Mouse (Mus musculus): ENCODE measurements around the gene Srms. TPM values are rescaled to one million over a fixed set of nuclear protein-coding genes. Genes with fewer than 3 reads are reported as not detected.

Gene Srms
- polyA plus RNA-seq, 1 experiment from 2014 or later, result 0.15 TPM

GRCm38 (mm10) chr2:181157716-181158302, 55.2 kb downstream of the Srms start:
- Histone ChIP-seq H3K4me1 (peaks cover 30% of the 10 kb centered on the region), H3K27me3 (peaks cover 45% of the 10 kb centered on the region), H3K9me3 (no peaks in the 10 kb centered on the region), H3K36me3 (no peaks in the 10 kb centered on the region), H3K4me3 (no peak overlapping the region), H3K9ac (replicated peaks) (no peak overlapping the region), H3K4me2 (replicated peaks) (no peak overlapping the region), H3K27ac (replicated peaks) (no peak overlapping the region)
- 80% methylated on average over 6 of the region's 6 CpGs for WGBS
- no peak for ATAC-seq (ENCODE audit: low FRiP score, low read depth)

DNA sequence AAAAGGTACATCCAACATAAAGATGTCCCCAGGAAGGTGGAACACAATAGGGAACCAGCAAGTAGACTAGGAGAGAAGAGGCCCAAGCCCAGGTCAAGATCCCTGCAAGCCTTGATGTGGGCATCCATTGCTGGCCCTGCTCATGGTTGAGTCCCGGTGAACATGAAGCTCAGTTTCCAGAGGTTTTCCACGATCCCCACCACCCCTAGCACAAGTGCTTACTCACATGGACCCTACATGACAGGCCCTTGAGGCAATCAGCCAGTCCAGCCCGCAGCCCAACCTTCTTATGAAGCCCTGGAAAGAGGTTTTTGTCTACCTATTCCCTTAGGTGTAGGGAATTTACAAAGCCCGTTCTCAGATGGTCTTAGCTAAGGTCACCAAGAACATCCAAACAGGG, 55.8 kb downstream of the Srms start:
- Histone ChIP-seq H3K9me3 (no peaks in the 10 kb centered on the region), H3K4me1 (peaks cover 30% of the 10 kb centered on the region), H3K36me3 (no peaks in the 10 kb centered on the region), H3K4me2 (replicated peaks) (peak overlapping the region; percentile 63), H3K9ac (replicated peaks) (peak overlapping the region; percentile 58; the same call in 1 of the 2 replicates), H3K27ac (replicated peaks) (peak overlapping the region; percentile 83), H3K27me3 (peaks cover 46% of the 10 kb centered on the region), H3K4me3 (peak overlapping the region; percentile 46)
- WGBS, result 78% methylated on average over 4 of the region's 4 CpGs
- no peak for ATAC-seq (ENCODE audit: low FRiP score, low read depth)

DNA sequence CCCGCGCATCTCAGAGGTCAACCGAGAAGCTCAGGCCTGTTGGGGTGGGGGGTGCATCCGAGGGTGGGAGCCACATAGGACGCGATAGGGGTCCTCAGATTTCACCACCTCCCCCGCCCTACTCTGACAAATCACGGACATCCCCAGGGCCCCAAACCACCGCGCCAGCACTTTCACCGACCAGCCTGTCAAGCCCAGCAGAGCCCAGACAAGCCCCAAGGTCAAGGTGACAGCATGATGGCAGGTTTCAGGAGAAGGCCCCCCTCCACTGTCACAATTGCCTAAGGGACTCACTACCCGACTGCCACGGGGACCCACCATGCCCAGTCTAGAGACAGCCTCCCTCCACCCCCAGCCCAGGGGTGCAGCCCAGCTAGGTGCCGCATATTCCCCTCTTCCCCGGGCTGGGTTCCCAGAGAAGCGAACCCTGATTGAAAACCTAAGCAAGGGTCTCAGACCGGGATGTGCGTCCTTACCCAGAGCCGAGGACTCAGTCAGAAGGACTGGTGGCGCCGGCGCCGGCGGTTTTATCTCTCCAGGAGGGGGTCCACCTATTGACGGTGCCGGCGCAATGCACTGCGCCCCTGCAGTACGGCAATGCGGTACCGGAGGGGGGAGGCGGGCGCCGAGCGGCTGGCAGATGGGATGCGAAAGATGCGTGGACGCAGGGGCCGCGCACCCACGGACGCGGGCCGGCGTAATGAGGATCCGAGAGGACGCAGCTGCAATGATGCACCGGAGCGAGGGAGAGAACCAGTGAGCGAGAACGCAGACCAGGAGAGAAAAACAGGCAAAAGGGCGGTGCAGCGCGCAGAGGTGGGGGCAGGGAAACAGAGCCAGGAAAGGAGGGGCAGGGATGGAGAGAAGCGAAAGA, 56.5 kb downstream of the Srms start, which contains the start of gene Eef1a2:
Gene Eef1a2, minus strand, starts transcription at position 767 of the 874 bp plus-strand sequence.
- peaks cover 46% of the 10 kb centered on the region for H3K27me3 ChIP-seq
- 3% methylated on average over 55 of the region's 55 CpGs for WGBS

GRCm38 (mm10) chr2:181155801-181156200, 57.2 kb downstream of the Srms start:
- 64% methylated on average over 4 of the region's 4 CpGs for WGBS
- Histone ChIP-seq H3K4me3 (peak overlapping the region; percentile 46), H3K4me1 (peaks cover 30% of the 10 kb centered on the region), H3K9ac (replicated peaks) (peak overlapping the region; percentile 58; the same call in 1 of the 2 replicates), H3K9me3 (no peaks in the 10 kb centered on the region), H3K36me3 (no peaks in the 10 kb centered on the region), H3K27me3 (peaks cover 52% of the 10 kb centered on the region), H3K27ac (replicated peaks) (no peak overlapping the region; the same call in 1 of the 2 replicates), H3K4me2 (replicated peaks) (peak overlapping the region; percentile 63)
- ATAC-seq (ENCODE audit: low FRiP score, low read depth), result no peak

More for the DNA sequence above, 56.5 kb downstream of the Srms start, which contains the start of gene Eef1a2:
- Histone ChIP-seq H3K9ac (replicated peaks) (peak within 1 kb of the TSS; percentile 58), H3K4me1 (peaks cover 30% of the 10 kb centered on the region), H3K4me3 (peak within 1 kb of the TSS; percentile 46), H3K36me3 (no peaks in the 10 kb centered on the region), H3K4me2 (replicated peaks) (peak within 1 kb of the TSS; percentile 63), H3K27ac (replicated peaks) (peak within 1 kb of the TSS; percentile 83), H3K9me3 (no peaks in the 10 kb centered on the region)
- peak; percentile 55; the same call in 1 of the 2 replicates for ATAC-seq (ENCODE audit: low FRiP score, low read depth)

Other genes starting within 250 kb of the Srms start
- 86.3 and 97.4 TPM in 2 replicates for gene Arfgap1, start 246.0 kb downstream of the Srms start, polyA plus RNA-seq (2016; fragmentation: Nextera tagmentation; extraction: Ambion mirVana)
- gene Col20a1, start 226.7 kb downstream of the Srms start, polyA plus RNA-seq (2016; fragmentation: Nextera tagmentation; extraction: Ambion mirVana), result 0.18 and 0.22 TPM in 2 replicates
- gene Chrna4, start 169.6 kb downstream of the Srms start, polyA plus RNA-seq (2016; fragmentation: Nextera tagmentation; extraction: Ambion mirVana), result 43.2 and 44.3 TPM in 2 replicates
- gene Kcnq2, start 77.9 kb downstream of the Srms start, polyA plus RNA-seq (2016; fragmentation: Nextera tagmentation; extraction: Ambion mirVana), result 30.7 and 34.3 TPM in 2 replicates
- gene Eef1a2, start 56.2 kb downstream of the Srms start, polyA plus RNA-seq (2016; fragmentation: Nextera tagmentation; extraction: Ambion mirVana), result 1.4 and 1.6 TPM in 2 replicates
- gene Ppdpf, start 25.9 kb downstream of the Srms start, polyA plus RNA-seq (2016; fragmentation: Nextera tagmentation; extraction: Ambion mirVana), result 423 and 462 TPM in 2 replicates
- not detected in 2 replicates for gene Ptk6, start 10.4 kb downstream of the Srms start, polyA plus RNA-seq (2016; fragmentation: Nextera tagmentation; extraction: Ambion mirVana)
- gene Fndc11, start 6.8 kb upstream of the Srms start, polyA plus RNA-seq (2016; fragmentation: Nextera tagmentation; extraction: Ambion mirVana), result 0.15 and 0.20 TPM in 2 replicates
- 0.48 and 0.55 TPM in 2 replicates for gene Helz2, start 28.8 kb upstream of the Srms start, polyA plus RNA-seq (2016; fragmentation: Nextera tagmentation; extraction: Ambion mirVana)
- gene Gmeb2, start 74.8 kb upstream of the Srms start, polyA plus RNA-seq (2016; fragmentation: Nextera tagmentation; extraction: Ambion mirVana), result 23.4 and 23.9 TPM in 2 replicates
- 443 and 455 TPM in 2 replicates for gene Stmn3, start 101.3 kb upstream of the Srms start, polyA plus RNA-seq (2016; fragmentation: Nextera tagmentation; extraction: Ambion mirVana)
- gene Rtel1, start 106.6 kb upstream of the Srms start, polyA plus RNA-seq (2016; fragmentation: Nextera tagmentation; extraction: Ambion mirVana), result 54.2 and 55.3 TPM in 2 replicates
- gene Zgpat, start 151.7 kb upstream of the Srms start, polyA plus RNA-seq (2016; fragmentation: Nextera tagmentation; extraction: Ambion mirVana), result 69.4 and 75.0 TPM in 2 replicates
- 84.0 and 84.2 TPM in 2 replicates for gene Arfrp1, start 152.2 kb upstream of the Srms start, polyA plus RNA-seq (2016; fragmentation: Nextera tagmentation; extraction: Ambion mirVana)
- gene Lime1, start 166.9 kb upstream of the Srms start, polyA plus RNA-seq (2016; fragmentation: Nextera tagmentation; extraction: Ambion mirVana), result 36.2 and 40.3 TPM in 2 replicates
- 22.2 and 24.6 TPM in 2 replicates for gene Zbtb46, start 246.2 kb upstream of the Srms start, polyA plus RNA-seq (2016; fragmentation: Nextera tagmentation; extraction: Ambion mirVana)